Comparison of ENCODE assay signal across 8 mouse cellular contexts in genomic region chr12:108003483-108003882, GRCm38 (mm10). TPM values are rescaled to one million over a fixed set of nuclear protein-coding genes. Genes with fewer than 3 reads are reported as not detected.
A peak's percentile ranks its signal among the peaks of the same experiment; 100 is the strongest.
DNase-seq lines count a peak whose midpoint lies in the region; ATAC-seq and TF ChIP-seq lines count a peak whose summit lies in the region.

TSS of gene Bcl11b (minus strand) at chr12:108003602.

- TF ChIP-seq CTCF in hindbrain, postnatal 0 days (IDR thresholded peaks at IDR 0.05; ENCODE audit: low read depth) = no peak

- H3K36me3 ChIP-seq in embryonic facial prominence, embryonic 11.5 days (replicated peaks; ENCODE audit: control insufficient read depth, insufficient read depth, low read depth, low read length) = no peaks in the 10 kb centered on the region
- no peaks in the 10 kb centered on the region for H3K36me3 ChIP-seq in hindbrain, postnatal 0 days (ENCODE audit: insufficient read depth, low read length)
- no peaks in the 10 kb centered on the region for H3K36me3 ChIP-seq in midbrain, embryonic 10.5 days

- H3K4me3 ChIP-seq in embryonic facial prominence, embryonic 11.5 days (ENCODE audit: low read depth, low read length) = peak within 1 kb of the TSS; percentile 94
- peak within 1 kb of the TSS; percentile 61 for H3K4me3 ChIP-seq in hindbrain, postnatal 0 days (ENCODE audit: low read length)
- H3K4me3 ChIP-seq in midbrain, embryonic 10.5 days = peak within 1 kb of the TSS; percentile 86

- H3K27ac ChIP-seq in embryonic facial prominence, embryonic 11.5 days (replicated peaks; ENCODE audit: low read depth, low read length) = peak within 1 kb of the TSS; percentile 96
- peak within 1 kb of the TSS; percentile 75 for H3K27ac ChIP-seq in hindbrain, postnatal 0 days
- peak within 1 kb of the TSS; percentile 96 for H3K27ac ChIP-seq in midbrain, embryonic 10.5 days (replicated peaks)

- no peaks in the 10 kb centered on the region for H3K27me3 ChIP-seq in embryonic facial prominence, embryonic 11.5 days (ENCODE audit: control insufficient read depth, insufficient read depth, low read length)
- H3K27me3 ChIP-seq in hindbrain, postnatal 0 days (ENCODE audit: insufficient read depth, low read length) = peaks cover 9% of the 10 kb centered on the region
- peaks cover 77% of the 10 kb centered on the region for H3K27me3 ChIP-seq in midbrain, embryonic 10.5 days (ENCODE audit: low read depth, poor library complexity, severe bottlenecking)

- H3K9ac ChIP-seq in embryonic facial prominence, embryonic 11.5 days (replicated peaks; ENCODE audit: low read length) = peak within 1 kb of the TSS; percentile 99
- peak within 1 kb of the TSS; percentile 58 for H3K9ac ChIP-seq in hindbrain, postnatal 0 days (replicated peaks; ENCODE audit: low read length)

- ATAC-seq in embryonic facial prominence, embryonic 11.5 days (replicated peaks; ENCODE audit: insufficient number of reproducible peaks, low FRiP score, low TSS enrichment, low read depth) = no peak
- ATAC-seq in hindbrain, postnatal 0 days = no peak
- ATAC-seq in erythroblast, adult 5-6 weeks (replicated peaks; ENCODE audit: low FRiP score, poor library complexity, severe bottlenecking) = no peak

- H3K9me3 ChIP-seq in embryonic facial prominence, embryonic 11.5 days (replicated peaks; ENCODE audit: control insufficient read depth, low read length) = no peaks in the 10 kb centered on the region
- H3K9me3 ChIP-seq in hindbrain, postnatal 0 days (ENCODE audit: low read length) = no peaks in the 10 kb centered on the region
- H3K9me3 ChIP-seq in midbrain, embryonic 10.5 days (replicated peaks) = no peaks in the 10 kb centered on the region

- WGBS in embryonic facial prominence, embryonic 11.5 days = under 1% methylated on average over 13 of the region's 19 CpGs
- WGBS in hindbrain, postnatal 0 days = 1% methylated on average over 19 of the region's 19 CpGs
- under 1% methylated on average over 19 of the region's 19 CpGs for WGBS in midbrain, embryonic 10.5 days

- no peak for DNase-seq in layer of hippocampus, adult 8-10 months (ENCODE audit: low spot score in 2 of 2)
- no peak for DNase-seq in layer of hippocampus, adult 9-11 months
- DNase-seq in embryonic facial prominence, embryonic 11.5 days (ENCODE audit: low spot score) = peak; percentile 64
- DNase-seq in hindbrain, postnatal 0 days (ENCODE audit: low spot score) = no peak
- no peak for DNase-seq in midbrain, embryonic 10.5 days (ENCODE audit: low spot score)
- no peak for DNase-seq in MN1 (ENCODE audit: low spot score)
- DNase-seq in spleen, adult 18-20 months = no peak

- H3K4me1 ChIP-seq in embryonic facial prominence, embryonic 11.5 days (ENCODE audit: control insufficient read depth, insufficient read depth, low read length) = peaks cover 5% of the 10 kb centered on the region; the same call in 1 of the 2 replicates
- peaks cover 10% of the 10 kb centered on the region for H3K4me1 ChIP-seq in hindbrain, postnatal 0 days (ENCODE audit: insufficient read depth, low read length)
- H3K4me1 ChIP-seq in midbrain, embryonic 10.5 days = peaks cover 49% of the 10 kb centered on the region

- H3K4me2 ChIP-seq in embryonic facial prominence, embryonic 11.5 days (ENCODE audit: low read depth, low read length) = peak within 1 kb of the TSS; percentile 75
- peak within 1 kb of the TSS; percentile 93 for H3K4me2 ChIP-seq in hindbrain, postnatal 0 days (ENCODE audit: low read depth, low read length)

RNA-seq across cellular contexts. Expression of gene Bcl11b, which starts in this region (rescaled TPM):
- 100 to 1,000 TPM; 110 to 122 (median 115) TPM for total RNA-seq in layer of hippocampus, adult 8-10 months (2022)
- 14.8 and 15.5 TPM in 2 replicates for polyA plus RNA-seq in embryonic facial prominence, embryonic 11.5 days (2014; fragmentation: Nextera tagmentation; extraction: Ambion mirVana)
- 30.0 and 31.6 TPM in 2 replicates for total RNA-seq in hindbrain, postnatal 0 days (2014; rRNA removed)
- polyA plus RNA-seq in hindbrain, postnatal 0 days (2015; fragmentation: Nextera tagmentation; extraction: Ambion mirVana) = 9.8 and 12.0 TPM in 2 replicates
- polyA plus RNA-seq in midbrain, embryonic 10.5 days (2016; fragmentation: Nextera tagmentation; extraction: Ambion mirVana) = 2.5 and 3.9 TPM in 2 replicates
- 0.21 TPM in 1 of 2 replicates, not detected in the other for total RNA-seq in erythroblast, adult 5-6 weeks (2015; ENCODE audit: low replicate concordance)
- 0.28 TPM in 1 of 2 replicates, not detected in the other for total RNA-seq in erythroblast, adult 5-6 weeks (2017; ENCODE audit: low replicate concordance)

Comparison
In these comparisons a context has a peak if more than half of its experiments do, and no peak if none do; other contexts are left out.
1. RNA of gene Bcl11b (total RNA-seq): 110 to 122 TPM in layer of hippocampus, adult 8-10 months and 30.0 to 31.6 TPM in hindbrain, postnatal 0 days; 0.21 to 0.28 TPM in erythroblast, adult 5-6 weeks; every median in the first group is over 10 times any median in the second.
2. Peak in every context shown above with its lines, with median percentiles within 50 percentile points of each other: H3K27ac ChIP-seq and H3K4me3 ChIP-seq.